Mouse (Mus musculus): ENCODE data around the gene Mtap.

The Mtap gene

DNA sequence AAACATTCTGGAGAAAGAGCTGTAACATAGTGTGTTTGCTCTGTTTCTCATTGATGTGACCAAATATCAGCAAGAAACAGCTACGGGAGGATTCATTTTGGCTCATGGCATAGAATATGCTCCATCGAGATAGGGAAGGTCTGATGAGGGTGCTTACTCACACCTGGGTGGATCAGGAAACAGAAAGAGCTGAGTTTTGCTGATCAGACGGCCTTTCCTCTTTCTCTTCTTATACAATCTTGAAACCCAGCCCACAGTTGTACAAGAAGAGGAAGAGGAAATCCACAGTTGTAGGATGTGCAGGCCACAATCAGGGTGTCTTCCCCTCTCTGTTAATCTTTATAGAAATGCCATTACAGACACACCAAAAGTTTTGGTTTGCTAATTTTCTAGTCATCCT is 75.3 kb downstream of the Mtap start:
- DNase-seq (ENCODE audit: low spot score in 2 of 2) = no peak

Measured in thymus, postnatal 10 days (tissue).